Comparison of ENCODE assay signal across 8 mouse cellular contexts in genomic region chr16:89844580-89844979, GRCm38 (mm10).
DNase-seq lines count a peak whose midpoint lies in the region; ATAC-seq and TF ChIP-seq lines count a peak whose summit lies in the region.

No protein-coding gene starts in this region.

- H3K4me1 ChIP-seq in MEL (ENCODE audit: control insufficient read depth in 1 of 2, insufficient read depth in 2 of 2, low read length in 2 of 2): peaks cover 0 to 17% of the 10 kb centered on the region in 2 experiments; a peak in 2 of 4 replicates
- H3K4me1 ChIP-seq in heart, embryonic 15.5 days (replicated peaks): peaks cover 6% of the 10 kb centered on the region
- 0 out of 2 replicates have a peak, but pooled peaks cover 4% of the 10 kb centered on the region for H3K4me1 ChIP-seq in kidney, embryonic 16.5 days (ENCODE audit: insufficient read depth, low read length)
- H3K4me1 ChIP-seq in lung, embryonic 14.5 days (ENCODE audit: insufficient read depth): no peaks in the 10 kb centered on the region
- H3K4me1 ChIP-seq in neural tube, embryonic 15.5 days: 0 out of 2 replicates have a peak, but pooled peaks cover 2% of the 10 kb centered on the region

- no peak overlapping the region for H3ac ChIP-seq in C2C12 (ENCODE audit: control insufficient read depth, insufficient read length, low read depth)

- H3K4me2 ChIP-seq in heart, embryonic 15.5 days: no peak overlapping the region
- H3K4me2 ChIP-seq in kidney, embryonic 16.5 days (replicated peaks; ENCODE audit: low read depth, low read length): no peak overlapping the region
- no peak overlapping the region for H3K4me2 ChIP-seq in lung, embryonic 14.5 days
- no peak overlapping the region for H3K4me2 ChIP-seq in neural tube, embryonic 15.5 days

- no peaks in the 10 kb centered on the region for H3K79me3 ChIP-seq in C2C12 (ENCODE audit: low read depth)

- TF ChIP-seq EP300 in MEL (IDR thresholded peaks at IDR 0.05; ENCODE audit: low read depth in 1 of 2, low read length in 2 of 2): no peak

- H3K27ac ChIP-seq in MEL (ENCODE audit: control insufficient read depth, low read depth, low read length): no peak overlapping the region
- H3K27ac ChIP-seq in heart, embryonic 15.5 days: no peak overlapping the region
- no peak overlapping the region for H3K27ac ChIP-seq in kidney, embryonic 16.5 days (ENCODE audit: low read length)
- no peak overlapping the region for H3K27ac ChIP-seq in lung, embryonic 14.5 days (ENCODE audit: low read depth)
- no peak overlapping the region for H3K27ac ChIP-seq in neural tube, embryonic 15.5 days (replicated peaks)

- H3K4me3 ChIP-seq in C2C12 (ENCODE audit: insufficient read depth, poor library complexity, severe bottlenecking) (no peak overlapping the region), MEL (ENCODE audit: control insufficient read depth in 1 of 2, insufficient read depth in 1 of 2, low read depth in 2 of 2, low read length in 2 of 2) (no peak overlapping the region)
- H3K4me3 ChIP-seq in heart, embryonic 15.5 days: no peak overlapping the region
- no peak overlapping the region for H3K4me3 ChIP-seq in kidney, embryonic 16.5 days (ENCODE audit: low read length)
- no peak overlapping the region for H3K4me3 ChIP-seq in lung, embryonic 14.5 days (ENCODE audit: low read depth, low read length)
- no peak overlapping the region for H3K4me3 ChIP-seq in neural tube, embryonic 15.5 days (replicated peaks)

- peak; percentile 90 for TF ChIP-seq RAD21 in MEL (IDR thresholded peaks at IDR 0.05; ENCODE audit: low read depth, low read length)

- ATAC-seq in heart, embryonic 15.5 days (replicated peaks; ENCODE audit: insufficient number of reproducible peaks, insufficient read depth, low FRiP score, low read depth): 0 out of 2 replicates have a peak, but pooled peaks have one; percentile 44
- ATAC-seq in kidney, embryonic 16.5 days (ENCODE audit: low FRiP score, low TSS enrichment): peak; percentile 84; the same call in 1 of the 2 replicates
- peak; percentile 60 for ATAC-seq in lung, embryonic 14.5 days (ENCODE audit: insufficient read depth)
- ATAC-seq in neural tube, embryonic 15.5 days (ENCODE audit: low FRiP score): peak; percentile 66
- no peak for ATAC-seq in erythroblast, adult 5-6 weeks (replicated peaks; ENCODE audit: low FRiP score, poor library complexity, severe bottlenecking)

- WGBS in heart, embryonic 15.5 days: 39% methylated on average over 5 of the region's 5 CpGs
- 38% methylated on average over 5 of the region's 5 CpGs for WGBS in kidney, embryonic 16.5 days
- WGBS in lung, embryonic 14.5 days: 35% methylated on average over 5 of the region's 5 CpGs
- 52% methylated on average over 5 of the region's 5 CpGs for WGBS in neural tube, embryonic 15.5 days

- TF ChIP-seq POLR2A in MEL (IDR thresholded peaks at IDR 0.05; ENCODE audit: control insufficient read depth in 1 of 2, insufficient read depth in 1 of 2, low read depth in 1 of 2, low read length in 2 of 2, poor library complexity in 1 of 2): no peak

- H3K9me3 ChIP-seq in MEL (replicated peaks; ENCODE audit: insufficient read depth, low read length): no peaks in the 10 kb centered on the region
- H3K9me3 ChIP-seq in heart, embryonic 15.5 days (replicated peaks): no peaks in the 10 kb centered on the region
- H3K9me3 ChIP-seq in kidney, embryonic 16.5 days (ENCODE audit: low read length): no peaks in the 10 kb centered on the region
- H3K9me3 ChIP-seq in lung, embryonic 14.5 days (ENCODE audit: low read depth, low read length): no peaks in the 10 kb centered on the region
- no peaks in the 10 kb centered on the region for H3K9me3 ChIP-seq in neural tube, embryonic 15.5 days (replicated peaks)

- no peaks in the 10 kb centered on the region for H3K36me3 ChIP-seq in C2C12 (ENCODE audit: control insufficient read depth, insufficient read depth)
- peaks cover 0 to 14% of the 10 kb centered on the region in 2 experiments; a peak in 2 of 4 replicates for H3K36me3 ChIP-seq in MEL (ENCODE audit: control insufficient read depth in 1 of 2, insufficient read depth in 2 of 2, low read length in 2 of 2)
- H3K36me3 ChIP-seq in heart, embryonic 15.5 days: no peaks in the 10 kb centered on the region; the same call in 1 of the 2 replicates
- no peaks in the 10 kb centered on the region for H3K36me3 ChIP-seq in kidney, embryonic 16.5 days (ENCODE audit: insufficient read depth, low read length)
- H3K36me3 ChIP-seq in lung, embryonic 14.5 days (ENCODE audit: insufficient read depth): no peaks in the 10 kb centered on the region
- H3K36me3 ChIP-seq in neural tube, embryonic 15.5 days: peaks cover 5% of the 10 kb centered on the region; the same call in 1 of the 2 replicates

- H3K9ac ChIP-seq in MEL (ENCODE audit: control insufficient read depth, low read depth, low read length, poor library complexity, severe bottlenecking): no peak overlapping the region
- no peak overlapping the region for H3K9ac ChIP-seq in heart, embryonic 15.5 days
- H3K9ac ChIP-seq in kidney, embryonic 16.5 days (replicated peaks; ENCODE audit: low read length): no peak overlapping the region
- H3K9ac ChIP-seq in lung, embryonic 14.5 days: no peak overlapping the region
- no peak overlapping the region for H3K9ac ChIP-seq in neural tube, embryonic 15.5 days (replicated peaks)

- TF ChIP-seq CTCF in C2C12 (IDR thresholded peaks at IDR 0.05; ENCODE audit: control insufficient read depth, insufficient read depth, insufficient read length): peak; percentile 58
- peak; percentile 63 to 85 (median 72) for TF ChIP-seq CTCF in MEL (IDR thresholded peaks at IDR 0.05 in 2 of 3, conservative IDR thresholded peaks at IDR 0.05 in 1 of 3; ENCODE audit: control insufficient read depth in 1 of 3, insufficient read depth in 1 of 3, low read depth in 2 of 3, low read length in 3 of 3, poor library complexity in 1 of 3, severe bottlenecking in 1 of 3)
- TF ChIP-seq CTCF in lung, embryonic 14.5 days (IDR thresholded peaks at IDR 0.05; ENCODE audit: low read depth): peak; percentile 87

- DNase-seq in MEL (ENCODE audit: low read depth, low spot score): peak; percentile 47
- peak; percentile 71 for DNase-seq in embryo, embryonic 10 days (ENCODE audit: low spot score)
- peak; percentile 82 for DNase-seq in lung, embryonic 14.5 days

- no peaks in the 10 kb centered on the region for H3K27me3 ChIP-seq in C2C12 (ENCODE audit: control insufficient read depth, insufficient read depth, insufficient read length)
- no peaks in the 10 kb centered on the region for H3K27me3 ChIP-seq in MEL (ENCODE audit: control insufficient read depth in 1 of 2, insufficient read depth in 2 of 2, low read length in 2 of 2)
- no peaks in the 10 kb centered on the region for H3K27me3 ChIP-seq in heart, embryonic 15.5 days
- no peaks in the 10 kb centered on the region for H3K27me3 ChIP-seq in kidney, embryonic 16.5 days (ENCODE audit: insufficient read depth, low read length)
- H3K27me3 ChIP-seq in lung, embryonic 14.5 days (ENCODE audit: insufficient read depth, low read length): no peaks in the 10 kb centered on the region
- no peaks in the 10 kb centered on the region for H3K27me3 ChIP-seq in neural tube, embryonic 15.5 days (replicated peaks)

- H3K79me2 ChIP-seq in C2C12 (ENCODE audit: control insufficient read depth, insufficient read depth) (no peaks in the 10 kb centered on the region), MEL (ENCODE audit: control insufficient read depth, insufficient read depth, low read length, poor library complexity) (no peaks in the 10 kb centered on the region)

TF ChIP-seq in C2C12, 6 proteins besides CTCF, POLR2A, EP300 and RAD21:
- TF ChIP-seq USF1 (IDR thresholded peaks at IDR 0.05; ENCODE audit: low read depth) (no peak), CEBPB (IDR thresholded peaks at IDR 0.05; ENCODE audit: low read depth) (no peak), MYOG (IDR thresholded peaks at IDR 0.05; ENCODE audit: control insufficient read depth, extremely low read depth, insufficient read length) (no peak)

TF ChIP-seq in MEL, 35 proteins besides CTCF, POLR2A, EP300 and RAD21:
- TF ChIP-seq KAT2A (conservative IDR thresholded peaks at IDR 0.05; ENCODE audit: low read depth, low read length): no peak
- TF ChIP-seq POLR2AphosphoS5 (IDR thresholded peaks at IDR 0.05; ENCODE audit: borderline replicate concordance, low read depth, low read length): no peak
- no peak for TF ChIP-seq TCF12 (IDR thresholded peaks at IDR 0.05; ENCODE audit: low read depth, low read length)
- TF ChIP-seq JUND (IDR thresholded peaks at IDR 0.05; ENCODE audit: low read depth, low read length): no peak
- TF ChIP-seq USF1 (IDR thresholded peaks at IDR 0.05; ENCODE audit: low read depth, low read length): no peak
- TF ChIP-seq HCFC1 (IDR thresholded peaks at IDR 0.05; ENCODE audit: low read depth, low read length): no peak
- TF ChIP-seq SMC3 (IDR thresholded peaks at IDR 0.05; ENCODE audit: low read depth, low read length): peak; percentile 92
- no peak for TF ChIP-seq TAL1 (IDR thresholded peaks at IDR 0.05; ENCODE audit: low read length)
- no peak for TF ChIP-seq CHD1 (IDR thresholded peaks at IDR 0.05; ENCODE audit: low read depth, low read length)
- peak; percentile 86 for TF ChIP-seq ZC3H11A (IDR thresholded peaks at IDR 0.05; ENCODE audit: low read depth, low read length)
- TF ChIP-seq ZMIZ1 (IDR thresholded peaks at IDR 0.05; ENCODE audit: low read depth, low read length): no peak
